ENCODE assay signal across 17 mouse cellular contexts in the genomic region with DNA sequence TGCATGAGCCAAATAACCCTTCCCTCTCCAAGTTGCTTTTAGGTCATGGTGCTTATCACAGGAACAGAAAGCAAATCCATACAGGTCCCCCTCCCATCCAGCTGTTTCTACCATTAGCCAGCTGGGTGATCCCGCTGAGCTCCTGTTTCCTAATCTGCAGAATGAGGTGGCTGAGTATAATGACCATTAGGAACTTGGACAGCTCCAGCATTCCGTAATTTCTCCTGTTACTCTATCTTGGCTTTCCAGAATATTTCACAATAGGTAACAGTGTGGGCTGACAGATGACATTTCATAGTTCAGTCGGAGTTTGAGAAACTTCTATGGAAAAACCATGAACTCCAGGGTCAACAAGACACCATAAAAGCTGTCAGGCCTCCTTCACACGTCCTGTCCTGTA.
DNase-seq lines count a peak whose midpoint lies in the region; ATAC-seq and TF ChIP-seq lines count a peak whose summit lies in the region.
"Had no signal": no experiment of that assay in that cellular context is flagged by ENCODE, and none has a peak within 500 bp of the region (broad histone marks: within the 10 kb centered on the region; RNA-seq: fewer than 3 reads in every experiment).

No protein-coding gene starts in this region.

- no peak overlapping the region for H3K4me2 ChIP-seq in lung, embryonic 14.5 days
- H3K4me2 ChIP-seq: forebrain, embryonic 13.5 days; midbrain, embryonic 11.5 days had no signal

- intact Hi-C loops in heart, adult 2 months (cut with DNase I): loop anchor here (5.0 kb wide), 1 partner anchor 65 kb away; no protein-coding TSS in a partner anchor

- no peaks in the 10 kb centered on the region for H3K79me2 ChIP-seq in heart, adult 2 months (replicated peaks; ENCODE audit: control insufficient read depth, insufficient read depth, low read length)

- no peaks in the 10 kb centered on the region for H3K9me3 ChIP-seq in lung, embryonic 14.5 days (ENCODE audit: low read depth, low read length)
- H3K9me3 ChIP-seq: forebrain, embryonic 13.5 days had no signal

- DNase-seq in heart, adult 9 months (ENCODE audit: low spot score in 2 of 2): peak; percentile 32 to 37
- no peak for DNase-seq in heart, adult 2 months
- peak; percentile 94 for DNase-seq in lung, embryonic 14.5 days
- DNase-seq in lung, adult 2 months: no peak
- peak; percentile 68 for DNase-seq in lung, postnatal 10 days
- no peak for DNase-seq in neural tube, embryonic 10.5 days (ENCODE audit: extremely low spot score, low spot score)
- DNase-seq in ovary, postnatal 14 days (ENCODE audit: low spot score): no peak
- DNase-seq: cerebellum, adult 8-10 months; heart, postnatal 4 days; kidney, adult 11 months; liver; thymus, postnatal 36 days had no signal

- H3K27ac ChIP-seq in heart, adult 2 months: no peak overlapping the region
- H3K27ac ChIP-seq in lung, embryonic 14.5 days (ENCODE audit: low read depth): peak overlapping the region; percentile 85; the same call in 1 of the 2 replicates
- H3K27ac ChIP-seq: forebrain, embryonic 13.5 days; macrophage had no signal

- TF ChIP-seq POLR2A in heart, adult 2 months (IDR thresholded peaks at IDR 0.05; ENCODE audit: insufficient read depth, low read depth, low read length): no peak
- TF ChIP-seq POLR2A in lung, adult 2 months (IDR thresholded peaks at IDR 0.05; ENCODE audit: borderline replicate concordance, extremely low read depth, low read depth, low read length): no peak

- ATAC-seq in lung, embryonic 14.5 days (ENCODE audit: insufficient read depth): peak; percentile 90
- ATAC-seq: forebrain, embryonic 13.5 days; hindbrain, embryonic 16.5 days had no signal

- 24% methylated on average over 4 of the region's 4 CpGs for WGBS in heart, adult 2 months
- 15% methylated on average over 4 of the region's 4 CpGs for WGBS in lung, embryonic 14.5 days
- 40% methylated on average over 4 of the region's 4 CpGs for WGBS in lung, adult 2 months

- no peak for TF ChIP-seq CTCF in heart, adult 2 months (IDR thresholded peaks at IDR 0.05)
- TF ChIP-seq CTCF in lung, embryonic 14.5 days (IDR thresholded peaks at IDR 0.05; ENCODE audit: low read depth): no peak
- no peak for TF ChIP-seq CTCF in lung, adult 2 months (IDR thresholded peaks at IDR 0.05; ENCODE audit: insufficient read depth, low read length)

- no peaks in the 10 kb centered on the region for H3K36me3 ChIP-seq in heart, adult 2 months (ENCODE audit: control insufficient read depth, insufficient read depth, low read length)
- H3K36me3 ChIP-seq in lung, embryonic 14.5 days (ENCODE audit: insufficient read depth): no peaks in the 10 kb centered on the region

- H3K4me1 ChIP-seq in heart, adult 2 months (ENCODE audit: control insufficient read depth, insufficient read depth, low read length): no peaks in the 10 kb centered on the region
- H3K4me1 ChIP-seq in lung, embryonic 14.5 days (ENCODE audit: insufficient read depth): peaks cover 6% of the 10 kb centered on the region; the same call in 1 of the 2 replicates
- no peaks in the 10 kb centered on the region; the same call in 1 of the 2 replicates for H3K4me1 ChIP-seq in lung, adult 2 months (ENCODE audit: control insufficient read depth, insufficient read depth, low read length)

- no peak overlapping the region for H3K9ac ChIP-seq in heart, adult 2 months (ENCODE audit: low read depth, low read length)
- H3K9ac ChIP-seq in lung, embryonic 14.5 days: no peak overlapping the region
- H3K9ac ChIP-seq: forebrain, embryonic 13.5 days had no signal

- H3K27me3 ChIP-seq in heart, adult 2 months (ENCODE audit: control insufficient read depth, insufficient read depth, low read length): no peaks in the 10 kb centered on the region
- H3K27me3 ChIP-seq in lung, embryonic 14.5 days (ENCODE audit: insufficient read depth, low read length): no peaks in the 10 kb centered on the region
- H3K27me3 ChIP-seq: CH12.LX; forebrain, embryonic 13.5 days had no signal

- no peak for TF ChIP-seq EP300 in heart, adult 2 months (IDR thresholded peaks at IDR 0.05; ENCODE audit: insufficient read depth, low read depth, low read length)

- H3K4me3 ChIP-seq in heart, adult 2 months: no peak overlapping the region
- H3K4me3 ChIP-seq in lung, embryonic 14.5 days (ENCODE audit: low read depth, low read length): no peak overlapping the region
- no peak overlapping the region for H3K4me3 ChIP-seq in lung, adult 2 months (replicated peaks; ENCODE audit: extremely low read depth, low read depth, low read length)
- H3K4me3 ChIP-seq: forebrain, embryonic 13.5 days had no signal

Comparison
In these comparisons a context has a peak if more than half of its experiments do, and no peak if none do; other contexts are left out.
1. DNase-seq: peak in heart, adult 9 months (2 of 2), lung, embryonic 14.5 days (single experiment) and lung, postnatal 10 days (single experiment); none in heart, adult 2 months (0 of 2), lung, adult 2 months (single experiment), neural tube, embryonic 10.5 days (single experiment) and ovary, postnatal 14 days (single experiment).